Mouse (Mus musculus): ENCODE data around the gene Thra. TPM values are rescaled to one million over a fixed set of nuclear protein-coding genes. Genes with fewer than 3 reads are reported as not detected.

The Thra gene
- total and polyA plus RNA-seq, 2 experiments = 5.5 to 14.9 TPM

DNA sequence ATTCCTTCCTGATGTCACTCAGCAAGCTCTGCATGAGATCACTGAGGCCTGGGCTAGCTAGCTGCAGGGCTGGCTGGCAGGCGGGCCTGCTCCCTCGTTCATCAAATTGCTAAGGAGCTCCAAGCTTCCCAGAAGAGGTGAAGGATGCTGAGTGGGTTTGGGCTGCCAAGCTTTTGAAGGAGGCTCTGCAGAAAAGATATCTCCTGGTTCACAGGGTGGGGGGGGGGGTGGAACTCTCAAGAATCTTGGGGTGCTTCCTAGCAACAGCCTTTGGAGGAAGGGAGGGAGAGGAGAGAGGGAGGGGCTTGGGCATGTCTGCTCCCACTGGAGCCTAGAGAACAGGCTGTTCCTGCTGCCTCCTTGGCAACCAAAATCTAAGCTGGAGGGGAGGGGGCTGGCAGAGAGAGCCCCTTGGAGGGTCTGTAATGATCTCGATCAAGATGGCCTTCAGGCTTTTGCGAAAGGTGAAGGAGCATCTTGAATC, 2.0 kb upstream of the Thra start:
- no peak overlapping the region for H3K9ac ChIP-seq (ENCODE audit: low read depth, low read length)
- DNase-seq (ENCODE audit: extremely low read depth, low read depth, low spot score) = no peak
- H3K36me3 ChIP-seq (ENCODE audit: control insufficient read depth, insufficient read depth, low read length) = no peaks in the 10 kb centered on the region
- no peaks in the 10 kb centered on the region for H3K27me3 ChIP-seq (ENCODE audit: control insufficient read depth, insufficient read depth, low read length)
- H3K4me3 ChIP-seq (ENCODE audit: insufficient read depth, low read depth, low read length) = no peak overlapping the region
- no peak for TF ChIP-seq CTCF (IDR thresholded peaks at IDR 0.05; ENCODE audit: low read depth, low read length)
- TF ChIP-seq POLR2A (IDR thresholded peaks at IDR 0.05; ENCODE audit: extremely low read depth, insufficient read depth, low read length) = no peak
- 86% methylated on average over 4 of the region's 4 CpGs for WGBS
- peaks cover 13% of the 10 kb centered on the region for H3K4me1 ChIP-seq (ENCODE audit: control insufficient read depth, insufficient read depth, low read length)
- no peak overlapping the region for H3K27ac ChIP-seq (replicated peaks; ENCODE audit: insufficient read depth, low read depth, low read length)
- H3K79me2 ChIP-seq (ENCODE audit: control insufficient read depth, insufficient read depth, low read length) = peaks cover 3% of the 10 kb centered on the region; the same call in 1 of the 2 replicates

- Histone ChIP-seq H3K27me3 (ENCODE audit: control insufficient read depth, insufficient read depth, low read length) (no peaks in the 10 kb centered on the region), H3K27ac (replicated peaks; ENCODE audit: insufficient read depth, low read depth, low read length) (no peak overlapping the region), H3K4me1 (ENCODE audit: control insufficient read depth, insufficient read depth, low read length) (peaks cover 13% of the 10 kb centered on the region), H3K4me3 (ENCODE audit: insufficient read depth, low read depth, low read length) (no peak overlapping the region), H3K9ac (ENCODE audit: low read depth, low read length) (no peak overlapping the region), H3K36me3 (ENCODE audit: control insufficient read depth, insufficient read depth, low read length) (no peaks in the 10 kb centered on the region), H3K79me2 (ENCODE audit: control insufficient read depth, insufficient read depth, low read length) (peaks cover 5% of the 10 kb centered on the region; the same call in 1 of the 2 replicates)
- no peak for DNase-seq (ENCODE audit: extremely low read depth, low read depth, low spot score)
- WGBS = 76% methylated on average over 9 of the region's 9 CpGs
- no peak for TF ChIP-seq POLR2A (IDR thresholded peaks at IDR 0.05; ENCODE audit: extremely low read depth, insufficient read depth, low read length)
- no peak for TF ChIP-seq CTCF (IDR thresholded peaks at IDR 0.05; ENCODE audit: low read depth, low read length)
These were observed 1.5 kb upstream of the Thra start for GRCm38 (mm10) chr11:98738925-98739324.

DNA sequence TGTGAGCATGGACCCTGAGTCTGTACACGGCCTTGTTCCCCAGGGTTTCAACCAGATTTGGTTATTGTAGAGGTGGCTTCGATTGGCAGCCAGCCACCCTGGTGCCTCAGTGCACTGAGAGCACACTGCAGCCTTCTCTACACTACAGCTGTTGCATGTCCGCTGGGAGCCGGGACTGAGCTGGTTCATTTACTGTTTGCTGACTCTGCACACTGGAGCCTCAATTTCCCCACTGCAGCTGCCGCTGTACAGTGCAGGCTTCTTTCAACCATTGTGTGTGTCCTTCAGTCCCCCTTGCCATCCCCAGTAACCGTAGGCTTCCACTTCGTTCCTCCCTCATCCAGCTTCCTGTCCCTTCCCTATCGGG, 429 bp upstream of the Thra start:
- Histone ChIP-seq H3K27me3 (ENCODE audit: control insufficient read depth, insufficient read depth, low read length) (no peaks in the 10 kb centered on the region), H3K4me1 (ENCODE audit: control insufficient read depth, insufficient read depth, low read length) (peaks cover 13% of the 10 kb centered on the region), H3K36me3 (ENCODE audit: control insufficient read depth, insufficient read depth, low read length) (no peaks in the 10 kb centered on the region), H3K4me3 (ENCODE audit: insufficient read depth, low read depth, low read length) (no peak overlapping the region), H3K27ac (replicated peaks; ENCODE audit: insufficient read depth, low read depth, low read length) (no peak overlapping the region), H3K79me2 (ENCODE audit: control insufficient read depth, insufficient read depth, low read length) (peaks cover 12% of the 10 kb centered on the region; the same call in 1 of the 2 replicates), H3K9ac (ENCODE audit: low read depth, low read length) (no peak overlapping the region)
- TF ChIP-seq CTCF (IDR thresholded peaks at IDR 0.05; ENCODE audit: low read depth, low read length) (no peak), POLR2A (IDR thresholded peaks at IDR 0.05; ENCODE audit: extremely low read depth, insufficient read depth, low read length) (no peak)
- 44% methylated on average over 8 of the region's 8 CpGs for WGBS
- no peak for DNase-seq (ENCODE audit: extremely low read depth, low read depth, low spot score)

- Histone ChIP-seq H3K4me3 (ENCODE audit: insufficient read depth, low read depth, low read length) (peak overlapping the region; percentile 95), H3K27me3 (ENCODE audit: control insufficient read depth, insufficient read depth, low read length) (no peaks in the 10 kb centered on the region), H3K4me1 (ENCODE audit: control insufficient read depth, insufficient read depth, low read length) (peaks cover 13% of the 10 kb centered on the region), H3K9ac (ENCODE audit: low read depth, low read length) (peak overlapping the region; percentile 91), H3K36me3 (ENCODE audit: control insufficient read depth, insufficient read depth, low read length) (no peaks in the 10 kb centered on the region), H3K27ac (replicated peaks; ENCODE audit: insufficient read depth, low read depth, low read length) (peak overlapping the region; percentile 14; the same call in 1 of the 2 replicates), H3K79me2 (ENCODE audit: control insufficient read depth, insufficient read depth, low read length) (peaks cover 14% of the 10 kb centered on the region; the same call in 1 of the 2 replicates)
- TF ChIP-seq POLR2A (IDR thresholded peaks at IDR 0.05; ENCODE audit: extremely low read depth, insufficient read depth, low read length) = no peak
- no peak for TF ChIP-seq CTCF (IDR thresholded peaks at IDR 0.05; ENCODE audit: low read depth, low read length)
- peak; percentile 69 for DNase-seq (ENCODE audit: extremely low read depth, low read depth, low spot score)
- WGBS = under 1% methylated on average over 17 of the region's 17 CpGs
These were observed 698 bp downstream of the Thra start for GRCm38 (mm10) chr11:98741051-98741620.

- peaks cover 20% of the 10 kb centered on the region for H3K4me1 ChIP-seq (ENCODE audit: control insufficient read depth, insufficient read depth, low read length)
- under 1% methylated on average over 65 of the region's 86 CpGs for WGBS
- no peaks in the 10 kb centered on the region for H3K36me3 ChIP-seq (ENCODE audit: control insufficient read depth, insufficient read depth, low read length)
- no peaks in the 10 kb centered on the region for H3K27me3 ChIP-seq (ENCODE audit: control insufficient read depth, insufficient read depth, low read length)
- H3K9ac ChIP-seq (ENCODE audit: low read depth, low read length) = peak overlapping the region; percentile 93
- peaks cover 14% of the 10 kb centered on the region; the same call in 1 of the 2 replicates for H3K79me2 ChIP-seq (ENCODE audit: control insufficient read depth, insufficient read depth, low read length)
- peak overlapping the region; percentile 95 for H3K4me3 ChIP-seq (ENCODE audit: insufficient read depth, low read depth, low read length)
- DNase-seq (ENCODE audit: extremely low read depth, low read depth, low spot score) = peak; percentile 37
- TF ChIP-seq CTCF (IDR thresholded peaks at IDR 0.05; ENCODE audit: low read depth, low read length) = peak; percentile 56
- no peak for TF ChIP-seq POLR2A (IDR thresholded peaks at IDR 0.05; ENCODE audit: extremely low read depth, insufficient read depth, low read length)
- H3K27ac ChIP-seq (replicated peaks; ENCODE audit: insufficient read depth, low read depth, low read length) = peak overlapping the region; percentile 56
These were observed 1.4 kb downstream of the Thra start for GRCm38 (mm10) chr11:98741622-98742396.
